Mouse (Mus musculus) megakaryocyte, embryonic 14.5 days (primary cell): ENCODE results near the gene Dok4.

Source experiments
- FLI1 ChIP-seq: IDR thresholded peaks from 2 replicates; pipeline ENCODE4 v1.6.1; 2012; ENCODE audit warnings: low read length, inconsistent platforms, mixed read lengths
- GATA1 ChIP-seq: IDR thresholded peaks from 3 replicates; pipeline ENCODE4 v1.6.1; 2012; ENCODE audit warnings: mixed read lengths, low read length, inconsistent platforms, borderline replicate concordance

DNA sequence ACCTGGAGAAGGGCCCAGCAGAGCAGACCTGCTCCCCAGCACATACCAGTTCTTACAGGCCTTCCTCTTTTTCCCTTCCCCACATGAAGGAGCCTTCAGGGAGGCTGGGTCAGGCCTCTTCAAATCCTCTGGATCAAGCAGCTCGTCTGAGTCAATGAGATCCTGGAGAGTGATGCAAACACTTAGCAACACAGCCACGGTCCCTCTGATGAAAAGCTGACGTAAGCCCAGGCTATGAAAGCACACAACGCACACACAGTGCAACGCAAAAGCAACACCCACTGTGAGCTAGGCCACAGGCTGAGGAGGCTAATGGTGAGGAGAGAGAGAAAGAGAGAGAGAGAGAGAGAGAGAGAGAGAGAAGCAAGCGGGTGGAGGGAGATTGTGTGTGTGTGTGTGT is 51.0 kb downstream of the Dok4 start:
- TF ChIP-seq GATA1: no peak
- no peak for TF ChIP-seq FLI1
